Mouse (Mus musculus) heart, adult 9 months (tissue): ENCODE results near the gene Tgtp2.
"Not testable (repeated sequence)": the region's sequence is repeated elsewhere in the genome, so short reads cannot be mapped to it uniquely, and the experiment has no call there.

ENCODE experiments used
- DNase-seq, 2 experiments: peaks; one replicate each; pipeline ENCODE4 v3.0.0; 2022; ENCODE audit warnings: low spot score in 2 of 2

Gene Tgtp2

GRCm38 (mm10) chr11:49084875-49085274 is 20.9 kb upstream of the Tgtp2 start:
- no peak for DNase-seq

GRCm38 (mm10) chr11:49084385-49084784 is 20.4 kb upstream of the Tgtp2 start:
- DNase-seq, result no peak

GRCm38 (mm10) chr11:49083808-49084207 is 19.8 kb upstream of the Tgtp2 start:
- DNase-seq, result no peak

- no peak for DNase-seq
These were observed 19.1 kb upstream of the Tgtp2 start for GRCm38 (mm10) chr11:49083146-49083545.

GRCm38 (mm10) chr11:49081886-49082285 is 17.9 kb upstream of the Tgtp2 start:
- no peak for DNase-seq

DNA sequence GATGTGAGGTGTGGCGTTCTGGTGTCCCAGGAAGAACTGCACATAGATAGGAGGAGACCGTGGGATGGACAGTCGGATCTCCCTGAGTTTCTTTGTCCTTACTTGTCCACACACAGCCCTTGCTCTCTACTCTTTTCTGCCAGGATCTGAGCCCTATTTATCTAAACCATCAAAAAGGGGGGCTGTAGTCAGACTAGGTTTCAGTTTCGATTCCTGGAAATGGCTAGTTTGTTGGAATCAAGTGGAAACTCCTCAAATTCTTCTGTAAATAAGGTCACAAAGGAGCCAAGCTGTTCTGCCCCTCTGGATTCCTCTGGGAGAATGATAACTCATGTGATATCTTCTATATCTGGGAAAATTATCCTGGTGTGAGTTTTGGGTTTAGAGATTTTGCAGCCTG is 17.4 kb upstream of the Tgtp2 start:
- DNase-seq, result no peak

DNA sequence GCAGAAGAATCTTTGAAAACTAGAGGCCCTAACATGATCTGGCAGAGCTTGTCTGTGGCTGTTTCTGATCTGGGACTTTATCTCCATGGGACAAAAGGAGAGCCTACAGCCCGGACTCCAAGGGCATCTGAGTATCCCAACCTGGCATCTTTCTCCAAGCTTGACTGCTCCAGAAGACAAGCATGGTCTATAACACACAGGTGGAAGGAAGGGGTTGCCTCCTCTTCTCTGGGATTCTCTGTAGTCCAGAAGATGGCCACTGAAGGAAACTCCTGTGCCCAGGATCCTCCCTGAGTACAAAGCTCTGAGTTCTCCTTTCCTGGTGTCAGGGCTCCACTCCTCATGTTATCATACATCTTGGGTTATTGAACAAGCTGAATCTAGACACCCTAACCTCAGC is 16.6 kb upstream of the Tgtp2 start:
- DNase-seq, result no peak

DNA sequence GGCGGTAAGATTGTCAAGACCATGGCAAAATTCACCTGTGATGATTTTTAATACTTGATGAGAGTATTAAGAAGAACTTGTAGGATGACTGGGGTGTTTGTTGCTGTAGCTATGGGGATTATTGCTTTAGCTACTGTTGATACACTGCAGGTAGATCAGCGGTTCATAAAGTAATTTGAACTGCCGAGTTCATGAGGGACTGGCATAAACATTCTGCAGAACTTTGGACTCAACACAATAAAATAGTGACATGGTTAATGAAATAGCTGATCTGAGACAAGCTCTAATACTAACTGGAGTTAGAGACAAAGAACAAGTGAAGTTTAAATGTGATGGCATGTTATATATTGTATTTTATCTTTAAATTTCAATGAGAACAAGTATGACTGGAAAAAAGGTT is 14.7 kb upstream of the Tgtp2 start:
- DNase-seq, result no peak

GRCm38 (mm10) chr11:49077012-49077411 is 13.0 kb upstream of the Tgtp2 start:
- DNase-seq, result no peak

DNA sequence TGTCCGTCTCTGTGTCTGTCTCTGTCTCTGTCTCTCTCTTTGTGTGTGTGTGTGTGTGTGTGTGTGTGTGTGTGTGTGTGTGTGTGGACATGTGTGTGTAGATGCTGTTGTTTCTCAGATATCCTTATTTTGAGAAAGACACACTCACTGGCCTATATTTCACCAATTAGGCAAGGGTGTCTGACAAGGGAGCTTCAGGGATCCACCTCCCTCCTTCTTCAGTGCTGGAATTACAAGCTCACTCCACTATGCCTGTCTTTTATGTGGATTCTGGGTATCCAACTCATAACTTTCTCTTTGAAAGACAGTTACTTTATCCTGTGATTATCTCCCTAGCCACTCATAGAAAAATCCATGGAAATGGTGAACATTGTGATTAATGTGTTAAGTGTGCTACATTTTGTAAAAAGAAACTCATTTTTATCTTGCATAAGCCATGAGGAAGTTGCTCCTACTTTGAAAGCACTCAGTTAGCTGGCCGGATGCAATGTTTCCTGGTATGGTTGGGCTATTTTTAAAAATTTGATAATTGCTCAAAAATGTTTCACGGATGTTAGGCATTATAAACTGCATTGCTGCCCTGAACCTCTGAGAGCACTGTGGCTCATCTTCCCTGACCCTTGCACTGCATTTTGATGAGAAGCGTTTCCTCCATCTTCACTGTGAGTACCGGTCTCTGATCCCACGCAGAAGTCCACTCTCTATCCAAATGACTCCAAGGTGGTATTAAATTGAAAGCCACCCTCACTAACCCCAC is 12.2 kb upstream of the Tgtp2 start, which contains the start of gene Ifi47:
TSS of gene Ifi47 (plus strand) at position 587 of the 757 bp plus-strand sequence.
- DNase-seq, result peak; percentile 70 to 83

GRCm38 (mm10) chr11:49068358-49068757 is 4.4 kb upstream of the Tgtp2 start:
- no peak for DNase-seq

DNA sequence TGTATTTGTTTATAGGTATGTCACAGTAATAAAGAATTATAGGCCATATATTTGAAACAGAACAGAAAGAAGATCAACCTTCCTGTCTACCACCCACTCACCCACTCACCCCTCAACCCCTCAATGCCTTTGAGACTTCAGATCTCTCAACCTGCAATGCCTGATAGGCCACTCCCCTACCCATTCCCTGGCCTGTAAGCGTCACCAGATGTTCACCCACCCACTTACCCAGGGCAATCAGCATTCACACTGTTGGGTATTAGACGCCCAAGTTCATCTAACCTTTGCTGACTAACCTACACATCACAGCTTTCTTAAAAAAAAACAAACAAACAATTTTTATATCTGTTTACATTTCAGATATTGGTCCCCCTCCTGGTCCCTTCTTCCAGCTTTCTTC is 2.1 kb downstream of the Tgtp2 start:
- not testable (repeated sequence) for DNase-seq

DNA sequence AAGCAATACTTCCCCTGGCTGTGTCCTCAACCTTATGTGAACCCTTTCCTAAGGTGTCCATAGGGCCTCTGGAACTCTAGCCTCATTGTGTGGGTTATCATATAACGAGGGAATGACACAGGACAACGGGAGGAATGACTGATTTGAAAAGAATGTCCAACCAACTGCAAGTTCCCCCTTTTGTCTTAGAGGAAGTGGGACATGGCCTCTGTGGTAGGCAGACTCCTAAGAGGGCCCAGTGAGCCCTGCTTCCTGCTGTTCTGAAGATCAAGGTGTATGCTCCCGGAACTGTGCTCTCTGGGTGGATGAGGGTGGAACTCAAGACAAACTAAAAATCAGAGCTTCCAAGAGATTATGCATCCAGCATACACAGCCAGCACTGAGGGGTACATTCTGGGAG is 3.9 kb downstream of the Tgtp2 start:
- DNase-seq, result not testable (repeated sequence)

DNA sequence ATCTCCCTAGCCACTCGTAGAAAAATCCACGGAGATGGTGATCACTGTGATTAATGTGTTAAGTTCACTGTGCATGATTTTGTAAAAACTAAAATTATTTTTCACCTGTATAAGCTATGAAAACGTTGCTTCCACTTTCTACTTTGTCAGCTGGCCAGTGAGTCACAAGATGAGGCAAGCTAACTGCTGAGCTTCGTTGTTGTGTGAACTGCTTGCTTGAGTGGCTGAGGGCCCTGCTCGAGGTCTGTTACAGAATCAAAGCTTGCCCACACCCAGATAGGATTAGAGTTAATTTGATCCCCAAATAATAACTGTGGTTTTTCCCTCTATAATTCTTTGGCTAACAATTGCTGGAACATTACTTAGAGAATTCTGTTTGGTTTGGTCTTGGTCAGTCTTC is 12.1 kb downstream of the Tgtp2 start:
- DNase-seq, result not testable (repeated sequence)

DNA sequence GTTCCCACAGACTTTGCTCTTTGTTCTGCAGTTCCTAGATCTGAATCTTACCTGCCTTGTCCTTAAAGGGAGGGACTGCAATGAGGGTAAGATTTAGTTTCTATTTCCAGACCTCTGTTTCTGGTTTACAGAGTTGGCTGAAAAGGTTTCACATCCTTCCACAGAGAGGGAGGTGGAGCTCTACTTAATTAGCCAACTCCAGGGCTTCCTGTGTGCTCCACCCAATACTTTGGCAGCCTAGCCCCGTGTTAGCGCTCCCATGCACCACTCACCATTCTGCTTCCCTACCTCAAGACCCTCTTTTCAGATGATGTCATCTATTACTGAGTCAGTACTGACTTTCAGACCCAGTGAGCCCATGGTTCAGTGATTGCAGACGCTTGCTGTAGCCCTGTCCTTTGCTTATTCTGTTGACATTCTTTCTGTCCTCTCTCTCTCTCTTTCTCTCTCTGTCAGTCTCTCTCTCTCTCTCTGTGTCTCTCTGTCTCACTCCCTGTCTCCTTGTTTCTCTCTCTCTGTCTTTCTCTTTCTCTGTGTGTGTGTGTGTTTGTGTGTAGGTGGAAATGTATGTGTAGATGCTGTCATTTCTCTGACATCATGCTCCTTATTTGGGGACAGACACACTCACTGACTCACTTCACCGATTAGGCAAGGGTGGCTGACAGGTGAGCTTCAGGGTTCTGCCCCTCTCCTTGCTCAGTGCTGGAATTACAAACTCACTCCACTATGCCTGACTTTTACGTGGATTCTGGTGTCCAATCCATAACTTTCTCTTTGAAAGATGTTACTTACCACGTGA is 12.7 kb downstream of the Tgtp2 start, which contains the start of gene 9930111J21Rik2:
TSS of gene 9930111J21Rik2 (minus strand) at position 150 of the 799 bp plus-strand sequence.
- DNase-seq, result not testable (repeated sequence)

DNA sequence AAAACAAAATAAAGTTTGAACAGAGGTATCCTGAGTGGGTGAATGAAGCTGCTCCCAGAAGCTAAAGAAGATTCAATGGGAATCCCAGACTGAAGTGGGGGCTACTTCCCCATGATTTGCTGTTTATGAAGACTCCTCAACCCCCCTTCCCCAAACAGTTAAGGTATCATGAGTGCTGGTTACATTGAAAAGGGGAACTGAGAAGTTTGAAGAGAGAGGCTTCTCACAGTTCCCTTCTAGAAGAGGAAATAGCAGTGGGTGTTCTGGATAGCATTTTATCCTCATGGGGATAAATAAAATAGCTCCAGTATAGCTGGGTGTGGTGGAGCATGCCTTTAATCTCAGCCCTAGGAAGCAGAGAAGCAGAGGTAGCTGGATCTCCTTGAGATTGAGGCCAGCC is 13.9 kb downstream of the Tgtp2 start:
- not testable (repeated sequence) for DNase-seq

DNA sequence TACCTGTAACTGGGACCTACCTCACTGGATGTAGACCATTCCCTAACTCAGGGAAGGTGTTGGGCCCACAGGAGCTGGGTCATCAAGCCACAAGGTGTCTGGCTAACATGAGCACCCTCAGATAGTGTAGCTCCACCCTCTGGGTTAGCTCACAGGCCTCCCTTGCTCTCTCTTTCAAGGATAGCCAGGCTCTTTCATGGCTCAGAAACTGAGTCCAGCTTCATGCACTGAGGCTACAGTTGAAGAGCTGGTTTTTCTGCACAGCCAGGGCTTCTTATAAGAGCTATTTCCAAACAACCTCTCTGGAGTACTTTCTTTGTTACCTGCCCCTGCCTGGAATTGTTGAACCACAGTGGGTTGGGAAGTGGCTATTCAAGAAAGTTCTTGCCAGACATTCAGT is 51.9 kb downstream of the Tgtp2 start:
- DNase-seq, result not testable (repeated sequence)
